Mouse (Mus musculus) thymus, postnatal 36 days (tissue): Measurements from ENCODE around the gene Zfp1.
A peak's percentile ranks its signal among the peaks of the same experiment; 100 is the strongest.

Source experiments
- DNase-seq, 2 experiments: peaks; one replicate each; pipeline ENCODE4 v3.0.0; 2022; ENCODE audit warnings: mixed read lengths in 2 of 2

Gene Zfp1

DNA sequence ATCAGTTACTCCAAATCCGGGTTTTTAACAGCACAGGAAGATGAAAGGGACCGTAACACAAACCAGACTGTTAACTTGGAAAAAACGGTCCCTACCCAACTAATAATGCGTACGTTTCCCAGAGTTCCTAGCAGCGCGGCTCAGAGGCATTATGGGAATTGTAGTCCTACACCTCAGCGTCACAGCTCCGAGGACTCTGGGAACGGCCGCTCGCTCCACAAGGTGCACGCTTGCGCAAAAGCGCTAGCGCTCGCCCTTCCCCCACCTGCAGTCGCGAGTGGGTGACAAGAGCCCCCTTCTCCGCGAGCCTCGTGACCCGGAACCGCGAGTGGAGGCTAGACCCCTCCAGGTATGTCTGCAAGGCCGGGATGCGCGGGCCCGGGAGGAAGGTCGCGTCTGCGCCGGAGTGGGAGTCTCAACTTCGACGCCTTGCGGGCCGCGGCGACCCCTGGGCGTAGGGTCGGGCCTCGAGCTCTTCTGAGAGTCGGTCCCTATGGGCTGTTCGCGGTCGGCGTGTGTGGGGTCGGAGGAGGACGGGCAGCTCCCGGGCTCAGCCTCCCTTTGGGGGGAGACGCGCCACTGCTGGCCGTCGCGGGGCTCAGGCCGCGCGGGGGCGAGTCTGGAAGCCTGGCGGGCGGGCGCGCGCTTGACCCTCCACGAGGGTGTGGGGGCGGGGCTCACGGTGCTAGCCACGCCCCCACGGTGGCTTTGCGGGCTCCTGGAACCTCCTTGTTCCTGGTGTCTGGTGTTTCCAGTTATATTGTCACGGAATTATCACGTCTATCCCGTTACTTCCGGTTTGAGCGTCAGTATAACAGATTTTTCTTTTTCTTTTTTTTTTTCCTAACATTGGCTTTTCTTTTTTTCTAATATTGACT lies at the start of gene Zfp1:
Zfp1 (plus strand) TSS at position 138 of the 878 bp plus-strand sequence.
- peak; percentile 90 to 94 for DNase-seq

DNA sequence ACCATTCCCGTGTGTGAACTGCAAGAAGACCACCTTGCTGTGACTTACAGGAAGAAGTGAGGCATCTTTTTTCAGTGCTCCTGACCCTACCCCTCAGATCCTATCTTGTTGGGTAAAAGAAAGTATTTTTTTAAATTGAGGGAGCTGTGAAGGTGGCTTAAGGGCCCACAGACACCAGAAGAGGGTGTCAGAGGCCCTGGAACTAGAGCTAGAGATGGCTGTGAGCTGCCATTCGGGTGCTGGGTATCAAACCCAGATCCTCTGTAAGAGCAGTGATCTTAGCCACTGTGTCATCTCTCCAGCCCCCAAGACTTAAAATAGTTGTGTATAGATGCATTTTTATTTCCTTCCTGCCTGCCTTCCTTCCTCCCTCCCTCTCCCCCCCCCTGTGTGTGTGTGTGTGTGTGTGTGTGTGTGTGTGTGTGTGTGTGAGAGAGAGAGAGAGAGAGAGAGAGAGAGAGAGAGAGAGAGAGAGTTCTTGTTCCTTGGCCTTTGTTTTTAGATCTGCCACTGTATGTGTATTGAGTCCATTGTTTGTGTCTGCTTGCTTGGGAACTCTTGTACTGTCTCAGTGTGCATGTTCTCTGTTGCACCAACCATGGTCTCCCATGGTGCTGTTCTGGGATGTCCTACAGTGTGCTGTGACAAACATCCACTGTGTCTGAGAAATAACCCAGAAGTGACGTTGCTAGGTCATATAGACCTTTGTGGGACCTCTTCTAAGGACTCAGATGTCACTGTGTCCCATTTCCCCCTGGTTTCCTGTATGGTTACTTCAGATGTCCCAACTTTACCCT lies 49.0 kb upstream of the Zfp1 start:
- DNase-seq = peak in 1 of 2 experiments; percentile 54

DNA sequence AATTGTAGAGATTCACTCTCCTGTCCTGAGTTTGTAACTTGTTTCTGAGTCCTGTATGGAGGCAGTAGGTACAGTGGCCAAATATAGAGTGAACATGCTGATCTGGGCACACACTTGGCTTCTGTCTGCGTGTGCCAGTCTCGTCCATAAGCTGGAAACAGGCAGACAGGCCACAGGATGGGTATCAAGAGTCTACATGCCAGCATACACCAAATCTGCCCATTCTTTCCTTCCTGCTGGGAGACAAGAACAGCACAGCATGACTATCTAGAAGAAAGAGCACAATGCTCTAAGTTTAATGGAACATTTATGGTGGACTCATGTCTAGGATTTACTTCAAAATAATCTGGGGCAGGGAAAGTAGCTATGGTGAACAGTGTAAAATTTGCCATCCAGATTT lies 48.2 kb upstream of the Zfp1 start:
- peak in 1 of 2 experiments; percentile 33 for DNase-seq

DNA sequence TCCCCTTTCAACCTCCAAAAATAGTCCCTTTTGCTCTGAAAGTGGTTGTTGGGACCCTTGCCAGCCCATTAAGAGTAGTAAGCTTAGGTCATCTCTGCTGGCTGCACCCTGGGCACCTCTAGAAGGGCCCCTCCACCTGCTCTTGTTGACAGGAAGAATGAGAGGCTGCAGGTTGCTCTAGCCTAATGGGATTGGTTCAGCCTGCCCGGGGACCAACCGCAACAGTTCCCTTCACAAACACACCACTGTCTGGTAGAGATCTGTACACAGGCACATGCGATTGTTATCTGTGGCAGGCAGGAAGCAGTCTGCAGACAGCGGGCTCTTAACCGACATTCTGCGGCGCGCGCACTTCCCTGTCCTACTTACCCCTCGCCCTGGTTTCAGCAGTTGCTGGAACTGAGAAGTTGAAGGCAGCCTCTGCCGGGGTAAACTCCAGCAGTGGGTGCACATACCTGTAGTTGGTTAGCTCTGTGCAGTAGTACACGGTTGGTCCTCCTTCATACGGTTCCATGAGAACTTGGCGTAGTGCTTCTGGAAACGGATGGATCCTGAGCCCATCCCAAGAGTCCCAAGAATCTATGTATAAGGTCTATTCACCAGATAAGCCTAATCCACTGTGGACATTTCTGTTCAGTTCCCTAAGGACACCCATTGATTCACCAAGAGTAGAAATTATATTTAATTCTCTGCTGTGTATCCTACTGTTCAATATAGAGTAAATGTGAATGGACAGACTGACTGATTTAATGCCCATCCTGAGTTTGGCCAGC lies 47.3 kb upstream of the Zfp1 start:
- peak; percentile 86 to 95 for DNase-seq

DNA sequence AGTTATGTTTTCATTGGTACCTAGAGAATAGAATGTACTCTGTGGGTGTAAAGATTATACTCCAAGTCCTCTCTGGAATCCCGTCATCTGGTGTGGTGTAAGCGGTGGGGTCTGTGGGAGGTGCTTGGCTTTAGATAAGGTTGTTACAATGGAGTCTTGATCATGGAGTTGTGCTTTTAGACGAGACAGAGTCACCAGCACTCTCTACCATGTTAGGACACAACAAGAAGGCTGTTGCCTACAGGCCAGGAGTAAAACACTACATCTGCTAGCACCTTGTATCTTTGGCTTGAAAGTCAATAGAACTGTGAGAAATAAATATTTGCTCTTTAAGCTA lies 46.7 kb upstream of the Zfp1 start:
- DNase-seq = peak in 1 of 2 experiments; percentile 50

DNA sequence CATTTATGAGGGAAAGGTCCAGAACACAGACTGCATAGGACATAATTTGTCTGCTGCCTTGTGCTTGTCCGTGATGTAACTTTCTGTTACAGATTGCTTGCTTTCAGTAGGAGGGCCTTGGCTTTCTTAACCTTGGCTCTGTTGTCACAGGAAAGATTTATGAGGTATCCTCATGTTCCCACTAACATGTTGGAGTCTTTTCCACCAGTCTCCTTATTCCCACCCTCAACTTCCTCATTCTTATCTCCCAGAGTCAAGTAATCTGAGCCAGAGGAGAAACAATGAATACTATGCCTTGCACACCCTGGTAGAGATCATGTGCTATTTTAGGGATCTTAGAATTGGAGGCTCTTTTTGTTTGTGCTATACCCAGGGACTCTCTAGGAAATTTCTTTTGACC lies 45.9 kb upstream of the Zfp1 start:
- DNase-seq = no peak

DNA sequence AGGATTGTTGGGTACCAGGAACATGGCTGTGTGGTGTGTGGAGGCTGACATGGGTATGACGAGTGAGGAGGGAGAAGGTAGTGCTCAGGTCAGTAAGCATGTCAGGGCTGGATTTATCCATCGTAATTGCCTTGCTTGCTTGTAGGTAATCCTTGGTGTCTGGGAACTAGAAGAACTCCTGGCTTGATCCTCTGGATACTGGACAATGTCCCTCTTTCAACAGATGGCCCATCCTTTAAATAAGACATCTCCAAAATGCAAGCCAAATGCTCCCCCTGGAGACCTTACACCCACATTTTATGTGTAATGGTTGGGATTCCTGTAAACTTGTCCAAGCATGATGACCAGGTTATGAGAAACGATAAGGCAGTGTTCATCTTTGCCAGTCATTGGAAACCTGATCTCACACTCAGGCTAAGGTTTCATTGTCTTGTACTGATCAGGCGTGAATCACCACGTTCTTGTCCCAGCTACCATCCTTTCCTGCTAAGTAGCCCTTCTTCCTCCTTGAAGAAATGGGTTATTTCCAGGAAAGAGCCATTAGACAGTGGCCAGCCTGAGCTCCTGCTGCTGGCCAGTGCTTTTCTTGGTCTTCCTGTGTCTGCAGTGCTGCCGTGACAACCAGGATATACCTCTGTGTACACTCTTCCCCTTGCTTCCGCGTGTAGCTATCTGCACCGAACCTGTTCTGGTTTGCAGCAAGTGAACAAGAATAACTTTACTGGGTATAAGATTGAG lies 43.3 kb upstream of the Zfp1 start:
- no peak for DNase-seq

DNA sequence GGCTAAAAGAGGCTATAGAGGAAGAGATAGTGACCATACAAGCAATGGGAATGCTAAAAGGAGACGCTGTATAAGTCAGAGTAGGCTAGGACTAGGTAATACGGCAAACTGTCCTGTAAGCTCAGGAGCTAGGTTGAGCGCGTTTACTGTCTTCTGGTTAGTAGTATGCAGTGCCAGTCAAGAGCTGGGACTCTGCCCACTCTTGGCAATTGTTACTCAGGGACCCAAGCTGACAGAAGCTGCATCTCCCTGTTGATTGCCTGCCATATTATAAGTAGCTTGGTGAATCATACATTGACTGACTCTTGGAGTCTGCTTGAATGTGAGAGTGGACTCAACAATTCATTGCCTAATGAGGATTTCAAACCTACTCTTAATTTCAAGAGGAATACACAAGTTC lies 41.2 kb upstream of the Zfp1 start:
- no peak for DNase-seq

DNA sequence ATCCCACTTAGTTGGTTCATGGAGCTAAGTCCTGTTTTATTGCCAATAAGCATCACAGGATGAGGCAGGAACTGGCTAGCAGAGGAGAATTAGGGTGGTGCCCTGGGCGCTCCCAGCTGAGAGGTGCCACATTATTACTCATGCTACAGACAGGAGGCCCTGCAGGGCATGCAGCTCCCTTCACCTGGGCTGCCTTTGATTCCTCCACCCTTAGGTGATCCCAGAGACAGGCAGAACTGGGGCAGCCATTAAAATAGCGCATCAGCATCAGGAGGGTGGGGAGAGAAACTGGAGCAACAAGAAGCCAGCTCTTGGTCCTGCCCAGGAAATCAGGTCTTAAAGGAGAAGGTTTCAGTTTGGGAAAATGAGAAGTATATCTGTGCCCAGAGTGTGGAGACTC lies 38.2 kb upstream of the Zfp1 start:
- DNase-seq = no peak

DNA sequence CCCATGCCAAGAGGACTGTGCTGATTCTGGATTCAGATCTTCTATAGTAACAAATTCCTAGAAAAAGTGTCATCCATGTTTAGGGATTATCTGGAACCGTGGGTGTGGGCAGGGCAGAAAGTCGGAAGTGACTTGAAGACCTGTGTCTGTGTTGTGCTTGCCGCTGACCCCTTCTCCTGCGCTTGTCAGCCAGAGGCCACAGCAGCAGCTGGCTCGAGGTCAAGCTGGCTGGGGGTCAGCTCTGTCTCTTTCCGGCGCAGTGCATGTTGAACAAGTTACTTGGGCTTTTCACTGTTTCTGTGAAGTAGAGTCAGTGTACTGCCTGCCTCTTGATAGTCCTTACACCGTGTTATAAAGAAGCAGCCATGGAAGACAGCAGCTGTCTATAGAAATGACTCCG lies 36.2 kb upstream of the Zfp1 start:
- no peak for DNase-seq

DNA sequence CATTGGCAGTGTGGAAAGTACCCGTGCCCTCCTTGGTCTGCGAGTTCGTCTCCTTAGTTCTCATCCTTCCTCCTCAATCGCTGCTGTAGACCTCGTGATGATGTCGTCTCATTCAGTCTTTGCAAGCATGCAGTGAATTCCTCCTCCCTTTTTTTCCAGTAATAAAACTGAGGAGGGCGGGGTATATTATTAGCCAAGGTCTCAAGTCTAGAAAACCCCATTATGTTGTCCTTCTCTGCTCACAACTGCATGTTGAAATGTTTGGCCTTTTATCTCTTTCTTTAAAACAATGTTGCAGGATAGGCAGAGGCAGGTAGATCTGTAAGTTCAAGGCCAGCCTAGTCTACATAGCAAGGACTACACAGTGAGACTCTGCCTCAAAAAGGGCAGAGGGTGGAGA lies 35.8 kb upstream of the Zfp1 start:
- no peak for DNase-seq

DNA sequence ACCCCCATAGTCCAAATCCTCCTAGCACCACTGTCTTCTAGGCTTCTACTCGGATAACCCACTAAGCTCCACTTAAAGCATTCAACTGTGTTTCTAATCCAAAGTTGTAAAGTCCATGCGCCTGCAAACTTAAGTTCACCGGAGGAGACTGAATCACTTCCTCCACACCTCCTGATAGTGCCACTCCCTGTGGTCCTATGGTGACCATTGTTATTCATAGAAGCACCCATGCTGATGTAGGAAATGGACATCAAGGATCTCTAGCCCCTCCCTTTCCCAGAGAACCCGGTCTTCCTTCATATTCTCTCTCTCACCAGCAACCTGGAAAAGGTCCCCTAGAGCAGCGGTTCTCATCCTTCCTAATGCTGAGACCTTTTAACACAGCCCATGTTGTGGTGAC lies 30.0 kb upstream of the Zfp1 start:
- peak in 1 of 2 experiments; percentile 0 for DNase-seq

DNA sequence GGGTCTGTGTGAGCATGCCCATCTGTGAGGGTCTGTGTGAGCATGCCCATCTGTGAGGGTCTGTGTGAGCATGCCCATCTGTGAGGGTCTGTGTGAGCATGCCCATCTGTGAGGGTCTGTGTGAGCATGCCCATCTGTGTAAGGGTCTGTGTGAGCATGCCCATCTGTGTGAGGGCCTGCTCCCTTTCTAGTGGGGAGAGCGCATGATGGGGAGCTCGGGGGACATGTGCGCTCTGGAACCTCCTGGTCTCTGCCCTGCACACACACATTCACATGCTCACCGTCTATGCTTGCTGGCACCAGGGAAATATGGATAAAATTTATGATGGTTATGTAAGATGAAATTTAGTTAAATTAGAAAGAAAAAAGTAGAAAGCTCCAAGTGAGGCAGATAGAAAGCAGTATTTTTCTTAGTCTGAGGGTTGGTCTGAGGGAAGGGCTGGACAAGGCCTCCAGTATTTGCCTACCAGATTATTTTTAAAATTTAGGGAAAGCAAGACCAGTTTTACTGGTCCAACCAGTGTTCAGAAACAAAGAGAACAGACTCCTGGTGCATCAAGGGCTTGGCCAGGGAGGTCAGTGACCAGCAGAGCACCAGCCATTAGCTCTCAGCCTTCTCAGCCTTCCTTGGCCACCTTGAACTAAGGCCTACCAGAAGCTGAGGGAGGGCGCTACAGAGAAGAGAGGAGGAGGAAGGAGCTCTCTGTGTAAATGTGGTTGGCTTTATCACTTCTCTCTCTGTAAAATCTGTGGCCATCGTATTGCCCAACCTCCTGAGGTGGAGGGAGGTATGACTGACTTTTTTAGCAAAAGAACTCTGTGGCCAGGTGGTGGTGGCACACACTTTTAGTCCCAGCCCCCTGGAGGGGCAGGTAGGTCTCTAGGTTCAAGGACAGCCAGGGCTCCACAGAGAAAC lies 28.2 kb upstream of the Zfp1 start:
- peak in 1 of 2 experiments; percentile 6 for DNase-seq

DNA sequence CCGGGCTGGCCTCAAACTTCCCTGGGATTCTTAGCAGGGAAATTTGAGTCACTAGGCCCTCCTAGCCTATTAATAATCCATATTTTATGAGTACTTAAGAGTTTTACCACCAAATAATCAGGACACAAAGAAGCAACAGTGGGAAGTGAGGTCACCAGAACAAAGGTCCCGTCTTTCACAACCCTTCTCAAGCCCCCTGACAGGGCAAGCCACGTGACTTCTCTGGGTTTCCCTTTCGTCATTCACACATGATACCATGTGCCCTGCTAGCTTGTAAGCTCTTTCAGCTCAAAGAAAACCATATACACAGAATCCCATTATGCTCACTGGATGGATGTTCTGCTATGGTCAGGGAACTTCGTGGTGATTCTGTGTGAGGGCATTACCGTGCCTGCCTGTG lies 25.4 kb upstream of the Zfp1 start:
- peak in 1 of 2 experiments; percentile 10 for DNase-seq

DNA sequence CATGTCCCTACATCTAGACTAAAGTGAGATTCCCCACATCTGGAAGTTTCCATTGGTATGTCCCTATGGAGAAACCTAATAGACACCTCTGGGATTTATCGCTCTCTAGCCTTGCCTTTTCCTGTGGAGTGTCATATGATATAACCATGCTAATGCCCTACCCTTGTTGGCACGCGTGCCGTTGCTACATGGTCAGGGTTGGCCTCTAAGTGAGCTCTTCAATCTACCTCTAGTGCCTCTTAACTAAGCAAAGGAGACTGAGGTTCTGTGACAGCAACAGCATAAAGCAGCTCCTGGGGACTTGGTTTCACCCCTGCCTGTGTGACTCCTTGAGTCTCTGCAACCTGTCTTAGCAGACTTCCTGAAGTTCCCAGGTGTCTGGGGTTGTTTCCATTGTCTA lies 24.9 kb upstream of the Zfp1 start:
- peak in 1 of 2 experiments; percentile 1 for DNase-seq

DNA sequence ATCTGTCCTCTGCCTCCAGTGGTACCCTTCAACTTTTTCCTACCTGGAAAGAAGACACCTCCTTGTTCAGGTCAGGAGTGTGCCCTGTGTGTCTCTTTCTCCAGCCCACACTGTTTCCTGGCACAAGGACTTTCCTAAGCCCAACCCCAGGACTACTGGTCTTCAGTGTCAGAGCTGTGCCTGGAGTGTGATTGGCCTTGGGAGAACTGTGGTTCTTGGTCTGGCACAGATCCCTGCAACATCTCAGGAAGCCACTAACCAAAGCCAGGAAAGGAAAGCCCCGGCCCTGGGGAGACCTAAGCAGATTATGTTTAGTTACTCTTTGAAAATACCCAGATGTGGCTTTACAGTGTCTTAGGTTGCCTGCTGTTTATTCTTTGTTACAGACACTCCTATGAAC lies 23.3 kb upstream of the Zfp1 start:
- DNase-seq = peak in 1 of 2 experiments; percentile 3

DNA sequence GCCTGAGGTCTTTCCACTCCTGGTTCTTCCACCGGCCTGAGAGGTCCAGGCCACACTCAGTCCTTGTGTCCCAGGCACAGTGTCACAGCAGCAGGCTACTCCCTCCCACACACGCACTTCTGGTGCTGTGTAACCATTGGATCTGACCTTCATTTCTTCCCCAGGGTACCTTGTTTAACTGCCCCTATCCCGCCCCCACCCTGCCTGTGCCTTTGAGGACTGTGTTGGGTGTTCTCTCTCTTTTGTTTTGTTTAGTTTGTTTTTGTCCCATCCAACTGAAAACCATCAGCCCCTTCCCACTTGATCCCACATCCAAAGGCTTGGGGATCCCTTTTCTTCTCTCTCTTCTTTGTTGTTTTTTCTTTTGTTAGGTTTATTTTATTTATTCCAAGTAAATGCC lies 21.1 kb upstream of the Zfp1 start:
- DNase-seq = peak in 1 of 2 experiments; percentile 10

DNA sequence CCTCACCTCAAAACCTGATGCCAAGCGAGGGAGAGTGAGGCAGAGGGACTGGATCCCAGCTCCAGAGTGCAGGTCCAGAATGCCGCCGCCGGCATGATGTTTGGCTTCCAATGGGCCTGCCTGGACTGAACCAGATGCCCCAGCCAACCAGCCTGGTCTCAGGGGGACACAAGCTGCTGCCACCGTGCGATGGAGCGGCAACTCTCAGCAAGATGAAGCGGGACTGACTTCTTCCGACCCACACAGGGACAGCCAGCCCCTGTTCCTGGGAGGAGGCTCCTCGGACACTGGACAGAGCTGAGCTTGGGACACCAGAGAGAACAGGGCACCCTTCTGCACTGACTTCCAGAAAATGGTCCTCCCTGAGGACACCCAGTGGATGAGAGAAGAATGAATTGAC lies 20.6 kb upstream of the Zfp1 start:
- DNase-seq = peak in 1 of 2 experiments; percentile 26

DNA sequence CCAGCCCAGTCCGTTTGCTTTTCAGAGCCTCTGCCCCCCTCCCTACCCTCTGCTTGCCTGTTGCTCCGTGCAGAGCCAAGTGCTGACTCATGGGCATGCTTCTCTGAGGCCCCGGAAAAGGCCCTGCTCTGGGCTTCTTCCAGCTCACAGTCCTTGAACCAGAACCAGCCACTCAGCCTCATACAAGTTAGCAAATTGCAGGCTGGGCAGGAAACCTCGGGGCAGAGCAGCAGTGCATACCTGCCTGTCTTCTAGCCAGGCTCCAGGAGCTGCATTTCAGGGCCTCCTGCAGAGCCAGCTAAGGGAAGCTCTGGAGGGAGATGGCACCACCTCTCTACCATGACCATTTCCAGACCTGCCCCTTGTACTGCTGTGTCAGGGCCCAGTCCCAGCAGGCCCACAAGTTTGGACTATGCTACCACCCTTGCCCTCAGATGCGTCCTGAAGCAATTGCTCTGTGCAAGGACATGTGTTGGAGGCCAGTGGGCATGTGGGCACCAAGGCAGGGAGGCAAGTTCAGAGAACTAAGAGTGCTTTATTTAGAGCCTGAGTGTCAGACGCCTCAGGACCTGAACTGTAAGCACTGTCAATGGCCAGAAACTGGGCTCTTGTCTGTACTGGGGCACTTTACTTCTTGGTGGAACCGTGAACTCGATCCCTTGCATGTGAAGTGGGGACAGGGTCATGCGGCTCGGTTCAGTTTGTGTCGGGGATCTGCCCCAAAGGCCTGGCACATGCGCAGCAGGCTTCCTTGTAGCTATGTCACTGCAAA lies 18.9 kb upstream of the Zfp1 start:
- peak; percentile 45 to 63 for DNase-seq

DNA sequence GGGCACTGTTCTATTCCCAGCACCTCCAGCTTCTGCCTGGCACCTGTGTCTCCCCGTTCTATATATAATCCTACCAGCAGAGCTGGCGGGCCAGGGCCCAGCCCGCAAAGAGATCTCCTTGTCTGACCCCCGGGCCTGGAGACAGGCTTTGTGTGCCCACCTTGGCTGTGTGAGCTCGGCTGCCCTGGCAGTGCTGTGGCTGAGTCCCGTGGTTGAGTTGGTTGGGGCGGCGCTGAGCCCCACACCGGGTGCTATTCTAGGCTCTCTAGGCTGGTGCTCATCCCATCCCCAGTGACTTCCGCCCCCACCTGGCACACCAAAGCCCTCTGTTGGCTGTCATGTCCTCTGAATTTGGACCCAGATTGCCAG lies 18.4 kb upstream of the Zfp1 start:
- DNase-seq = peak; percentile 58 to 73
